Mouse (Mus musculus) embryo, embryonic 11.5 days (tissue): Measurements from ENCODE around the gene Tspo.

Source experiments
- DNase-seq: peaks from one replicate; pipeline ENCODE4 v3.0.0-alpha.2; 2012; ENCODE audit warnings: low read depth, low spot score

The Tspo gene

DNA sequence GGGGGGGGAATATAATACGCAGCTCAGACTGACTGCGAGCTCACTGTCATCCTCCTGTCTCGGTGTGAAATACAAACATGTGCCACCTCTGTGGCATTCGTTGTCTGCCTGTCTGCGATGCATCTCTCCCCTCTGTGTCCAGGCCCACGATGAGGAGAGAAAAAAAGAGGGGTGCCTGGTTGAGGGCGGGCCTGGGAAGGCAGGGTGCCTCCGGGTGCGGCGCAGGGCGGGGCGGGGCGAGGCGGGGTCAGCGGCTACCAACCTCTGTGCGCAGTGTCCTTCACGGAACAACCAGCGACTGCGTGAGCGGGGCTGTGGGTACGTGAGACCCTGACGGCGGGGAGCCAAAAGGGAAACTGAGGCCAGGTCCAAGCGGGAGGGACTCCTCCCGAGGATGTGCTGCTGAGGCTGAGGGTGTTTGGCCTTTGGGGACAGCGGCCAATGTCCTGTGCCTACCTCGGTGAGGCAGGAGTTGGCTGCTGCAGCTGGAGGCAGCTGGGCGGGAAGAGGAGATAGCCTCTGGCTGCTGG is at the start of gene Tspo, which contains the start of gene Mcat:
TSS of gene Tspo (plus strand) at position 266 of the 530 bp plus-strand sequence.
TSS of gene Mcat (minus strand) at position 461 of the 530 bp plus-strand sequence.
- DNase-seq, result no peak

- DNase-seq, result no peak
These were observed 48.4 kb upstream of the Tspo start for GRCm38 (mm10) chr15:83515018-83515417.

- peak; percentile 67 for DNase-seq
These were observed 45.0 kb upstream of the Tspo start for GRCm38 (mm10) chr15:83518215-83519048.

DNA sequence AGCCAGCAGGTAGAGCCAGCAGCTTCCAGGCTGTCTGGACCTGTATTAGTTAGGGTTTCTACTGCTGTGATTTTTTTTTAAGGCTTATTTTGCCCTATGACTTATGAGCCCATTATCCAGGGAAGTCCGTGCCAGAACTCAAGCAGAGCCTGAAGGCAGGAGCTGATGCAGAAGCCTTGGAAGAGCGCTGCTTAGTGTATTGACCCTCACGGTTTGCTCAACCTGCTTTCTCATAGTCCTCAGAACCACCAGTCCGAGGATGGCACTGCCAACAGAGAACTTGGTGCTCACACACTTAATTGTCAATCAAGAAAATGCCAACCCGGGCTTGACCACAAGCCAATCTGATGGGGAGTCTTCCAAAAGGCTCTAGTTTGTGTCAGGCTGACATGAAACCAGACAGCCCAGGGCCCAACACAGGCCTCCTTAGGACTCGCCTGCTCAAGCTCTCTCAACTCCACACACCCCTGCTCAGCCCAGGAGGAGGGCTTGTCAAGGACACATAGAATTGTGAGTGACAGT is 42.5 kb upstream of the Tspo start:
- no peak for DNase-seq

DNA sequence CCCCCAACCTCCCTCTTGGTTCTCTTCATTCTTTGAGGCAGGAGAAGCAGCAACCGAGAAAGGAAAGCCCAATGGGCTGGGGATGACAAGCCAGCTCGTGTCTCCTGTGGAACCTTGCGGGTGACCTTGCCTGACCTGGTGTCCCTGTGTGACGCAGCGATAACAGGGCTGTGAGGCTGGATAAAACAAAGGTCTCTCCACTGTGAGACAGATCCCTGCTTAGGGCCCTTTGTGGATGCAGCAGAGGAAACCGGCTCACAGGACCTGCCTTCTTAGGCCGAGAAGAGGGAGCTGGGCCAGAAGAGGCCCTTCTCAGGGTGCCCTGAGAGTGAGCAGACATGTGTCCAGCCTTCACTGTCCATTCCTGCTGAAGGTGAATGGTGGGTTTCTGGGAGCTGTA is 40.2 kb upstream of the Tspo start:
- DNase-seq, result no peak

DNA sequence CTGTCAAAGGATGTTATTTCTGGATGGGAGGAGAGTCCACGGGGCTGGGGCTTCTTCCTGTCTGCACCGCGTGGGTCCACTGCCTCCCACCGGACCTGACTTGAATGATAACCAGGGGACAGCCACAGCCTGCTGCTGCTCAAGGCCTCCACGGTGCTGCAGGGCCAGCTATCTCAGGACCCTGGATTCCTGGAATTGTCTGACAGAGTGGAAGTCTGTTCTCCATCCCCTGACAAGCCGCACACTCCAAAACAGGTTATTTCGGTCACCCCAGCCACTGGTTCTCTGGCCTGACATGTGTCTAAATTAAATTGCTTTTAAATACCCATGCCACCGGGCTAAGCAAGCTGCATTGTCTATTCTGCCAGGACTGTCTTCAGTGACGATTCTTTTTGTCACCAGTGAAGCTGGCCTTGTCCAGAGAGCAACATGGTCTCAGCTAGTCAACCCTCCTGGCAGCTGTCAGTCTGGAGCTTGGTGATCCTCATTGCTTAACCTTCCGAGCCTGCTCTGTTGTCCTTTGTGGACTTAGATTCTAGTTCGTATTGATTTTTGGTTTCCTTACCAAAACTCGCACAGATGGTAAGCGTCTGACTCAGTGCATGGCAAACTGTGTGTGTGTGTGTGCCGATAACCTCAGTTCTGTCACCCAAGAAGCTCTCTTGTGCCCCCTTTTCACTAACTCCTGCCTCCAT is 39.6 kb upstream of the Tspo start:
- DNase-seq, result no peak

DNA sequence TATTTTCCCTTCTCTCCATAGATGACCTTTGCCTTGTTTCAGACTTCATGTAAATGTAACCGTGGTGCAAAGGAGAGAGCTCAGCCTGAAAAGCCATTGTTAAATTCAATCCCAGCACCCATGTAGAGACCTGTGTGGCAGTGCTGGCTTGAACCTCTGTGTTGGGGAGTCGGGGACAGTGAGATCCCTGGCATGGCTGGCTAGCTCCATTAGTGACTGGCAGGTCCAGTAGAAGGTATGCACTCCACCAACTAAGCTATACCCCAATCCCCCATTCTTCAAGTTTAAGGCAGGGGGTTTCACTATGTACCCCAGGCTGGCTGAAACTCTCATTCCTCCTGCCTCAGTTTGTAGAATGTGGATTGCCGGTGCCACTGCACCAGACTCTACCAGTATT is 39.1 kb upstream of the Tspo start:
- no peak for DNase-seq

DNA sequence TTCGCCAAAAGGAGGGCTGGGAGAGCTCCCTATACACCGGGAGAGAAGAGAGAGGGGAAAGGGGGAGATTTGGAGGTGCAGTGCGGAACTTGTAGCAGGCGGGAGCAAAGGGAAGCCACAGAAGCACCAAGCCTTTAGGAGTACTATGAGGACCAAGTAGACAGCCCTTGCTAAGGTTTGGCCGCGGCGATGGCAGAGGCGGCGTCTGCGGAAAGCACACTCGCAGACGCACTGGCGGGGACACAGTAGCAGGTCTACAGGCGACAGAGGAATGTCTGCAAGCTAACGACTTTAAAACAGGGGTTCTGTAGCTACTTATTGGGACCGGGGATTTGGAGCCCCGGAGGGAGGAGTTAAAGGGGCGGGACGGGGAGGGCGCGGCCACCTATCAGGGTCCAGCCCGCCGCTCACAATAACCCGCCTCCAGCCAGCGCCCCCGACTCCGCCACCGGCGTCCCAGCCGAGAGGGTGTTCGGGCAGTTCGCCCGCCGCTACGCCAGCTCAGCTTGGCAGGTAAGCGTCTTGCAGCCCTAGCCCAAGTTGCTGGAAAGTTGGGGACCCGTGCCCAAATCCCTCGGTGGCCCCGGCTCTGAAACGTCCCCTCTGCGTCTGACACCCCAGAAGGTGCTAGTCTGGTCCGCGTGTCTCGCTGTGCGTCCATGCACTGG is 36.8 kb upstream of the Tspo start, which contains the start of gene Bik:
TSS of gene Bik (plus strand) at position 439 of the 668 bp plus-strand sequence.
- peak; percentile 44 for DNase-seq

- no peak for DNase-seq
These were observed 36.3 kb upstream of the Tspo start for GRCm38 (mm10) chr15:83527092-83527437.

DNA sequence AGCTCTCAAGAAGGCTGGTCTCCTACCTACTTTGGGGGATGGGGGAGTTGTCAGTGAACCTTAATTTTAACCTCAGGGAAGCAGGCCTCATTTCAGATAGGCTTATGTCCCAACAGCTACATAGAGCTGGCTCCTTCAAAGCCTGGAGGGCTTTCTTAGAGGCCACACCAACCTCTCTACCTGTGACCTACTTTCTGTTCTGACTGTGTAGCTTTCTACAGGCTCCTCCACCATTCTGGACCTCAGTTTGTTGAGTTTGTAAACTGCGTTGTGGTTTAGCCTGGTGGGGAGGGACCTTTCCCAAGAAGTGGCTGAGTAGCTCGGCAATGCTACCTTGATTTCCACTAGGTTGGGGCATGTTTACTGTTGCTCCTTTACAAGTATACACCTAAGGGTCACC is 35.6 kb upstream of the Tspo start:
- DNase-seq, result no peak

- no peak for DNase-seq
These were observed 34.5 kb upstream of the Tspo start for GRCm38 (mm10) chr15:83528892-83529291.

- no peak for DNase-seq
These were observed 33.6 kb upstream of the Tspo start for GRCm38 (mm10) chr15:83529765-83530164.

DNA sequence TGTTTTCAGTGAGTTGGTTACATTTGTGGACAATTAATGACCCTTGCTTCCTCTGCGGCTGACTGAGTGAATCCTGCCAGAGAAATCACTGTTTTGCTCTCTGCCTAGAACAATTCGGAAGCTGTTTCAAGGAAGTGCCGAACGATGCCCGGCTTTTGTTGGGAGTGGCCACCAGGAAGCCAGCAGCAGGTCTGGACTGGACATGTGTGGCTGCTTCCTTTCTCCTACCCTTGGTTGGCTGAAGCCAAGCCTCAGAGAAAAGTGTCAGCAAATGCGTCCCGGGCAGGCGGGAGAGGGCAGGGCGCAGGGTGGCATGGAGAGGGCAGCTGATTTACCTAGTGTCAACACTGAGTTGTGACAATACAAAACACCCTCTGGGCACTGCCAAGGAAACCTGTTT is 33.2 kb upstream of the Tspo start:
- DNase-seq, result no peak

GRCm38 (mm10) chr15:83530688-83531087 is 32.7 kb upstream of the Tspo start:
- DNase-seq, result no peak

DNA sequence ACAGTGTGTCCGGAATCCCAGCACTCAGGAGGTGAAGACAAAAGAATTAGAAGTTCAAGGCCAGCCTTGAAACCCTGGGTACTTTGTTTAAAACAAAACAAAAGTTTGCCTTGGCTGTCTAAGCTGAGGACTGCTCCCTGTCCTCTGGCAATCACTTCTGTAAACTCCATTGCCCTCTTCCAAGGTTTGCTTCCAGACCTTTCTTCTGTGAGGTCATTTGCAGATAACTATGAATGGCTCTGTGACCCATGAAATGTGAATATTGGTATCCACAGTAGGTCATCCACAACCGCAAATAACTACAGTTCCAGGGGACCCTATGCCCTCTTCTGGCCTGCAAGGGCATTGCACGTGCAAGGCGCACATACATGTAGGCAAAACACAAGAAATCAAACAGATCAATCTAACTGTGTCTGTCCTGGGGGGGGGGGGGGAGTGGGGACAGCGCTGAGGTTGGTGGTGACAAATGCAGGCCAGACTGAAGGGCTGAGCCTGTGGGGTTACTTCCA is 31.4 kb upstream of the Tspo start:
- DNase-seq, result no peak

DNA sequence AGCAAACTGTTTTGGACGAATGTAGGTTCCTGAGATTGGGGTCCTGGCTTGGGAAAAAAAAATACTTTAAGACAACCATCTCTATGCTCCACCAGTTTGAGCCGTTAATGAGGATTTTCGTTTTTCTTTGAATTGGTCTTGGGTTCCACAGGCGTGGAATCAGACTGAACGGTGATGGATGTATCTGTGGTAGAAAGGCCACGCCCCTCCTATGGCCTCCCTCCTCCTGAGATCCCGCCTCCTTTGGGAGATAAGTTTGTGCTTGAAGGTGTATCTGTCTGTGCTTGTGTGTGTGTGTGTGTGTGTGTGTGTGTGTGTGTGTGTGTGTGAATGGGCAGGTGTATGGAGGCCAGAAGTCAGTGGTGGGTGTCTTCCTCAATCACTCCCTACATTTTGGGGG is 30.8 kb upstream of the Tspo start:
- DNase-seq, result no peak

GRCm38 (mm10) chr15:83534960-83535889 is 28.2 kb upstream of the Tspo start:
- DNase-seq, result no peak

GRCm38 (mm10) chr15:83535890-83536231 is 27.5 kb upstream of the Tspo start:
- DNase-seq, result no peak

GRCm38 (mm10) chr15:83538855-83539254 is 24.5 kb upstream of the Tspo start:
- no peak for DNase-seq

GRCm38 (mm10) chr15:83539905-83540304 is 23.5 kb upstream of the Tspo start:
- no peak for DNase-seq
